Mouse (Mus musculus): ENCODE results near the gene Zfp579.

GRCm38 (mm10) chr7:4993999-4994788 lies 1.8 kb downstream of the Zfp579 start:
- TF ChIP-seq CTCF (IDR thresholded peaks at IDR 0.05) (no peak), POLR2A (IDR thresholded peaks at IDR 0.05; ENCODE audit: insufficient read depth, low read depth, low read length) (no peak)
